Mouse (Mus musculus) heart, embryonic 11.5 days (tissue): ENCODE data around the gene Map2k3. TPM values are rescaled to one million over a fixed set of nuclear protein-coding genes. Genes with fewer than 3 reads are reported as not detected.

ENCODE experiments used
- ATAC-seq: fragments of 200-750 bp; cut with Nextera tagmentation; replicated peaks from 2 replicates; pipeline ENCODE4 v1.8.0; 2017; ENCODE audit warnings: moderate library complexity; ENCODE audit not compliant: insufficient number of reproducible peaks, low FRiP score, low TSS enrichment
- H3K27ac ChIP-seq: fragments of 300-500 bp; sonication (generic); 2 replicates; pipeline ENCODE4 v1.5.1; 2014; ENCODE audit warnings: mild to moderate bottlenecking, low read depth, low read length
- H3K27me3 ChIP-seq: fragments of 300-500 bp; sonication (generic); 2 replicates; pipeline ENCODE4 v1.6.1; 2014; ENCODE audit warnings: mild to moderate bottlenecking, low read length, mixed read lengths; ENCODE audit not compliant: control insufficient read depth, insufficient read depth
- H3K36me3 ChIP-seq: fragments of 300-500 bp; sonication (generic); 2 replicates; pipeline ENCODE4 v1.6.1; 2014; ENCODE audit warnings: mild to moderate bottlenecking, low read length, moderate library complexity, mixed read lengths; ENCODE audit not compliant: control insufficient read depth, insufficient read depth
- H3K4me1 ChIP-seq: fragments of 300-500 bp; sonication (generic); 2 replicates; pipeline ENCODE4 v1.6.1; 2014; ENCODE audit warnings: low read length; ENCODE audit not compliant: control insufficient read depth, insufficient read depth
- H3K4me2 ChIP-seq: fragments of 300-500 bp; sonication (generic); 2 replicates; pipeline ENCODE4 v1.6.1; 2014; ENCODE audit warnings: mild to moderate bottlenecking, moderate library complexity
- H3K4me3 ChIP-seq: fragments of 300-500 bp; sonication (generic); 2 replicates; pipeline ENCODE4 v1.5.1; 2014; ENCODE audit warnings: low read depth, low read length
- H3K9ac ChIP-seq: fragments of 300-500 bp; sonication (generic); 2 replicates; pipeline ENCODE4 v1.6.1; 2014; ENCODE audit warnings: mild to moderate bottlenecking, low read depth, low read length, moderate library complexity
- H3K9me3 ChIP-seq: fragments of 300-500 bp; sonication (generic); replicated peaks from 2 replicates; pipeline ENCODE4 v1.6.1; 2016; ENCODE audit warnings: low read length; ENCODE audit not compliant: control insufficient read depth
- WGBS: fragments of 180-500 bp; shearing (Covaris S2); extraction: QIAGEN DNeasy Blood & Tissue Kit; methylation state at CpG from one replicate; pipeline ENCODE4 v1.1.7; 2014; ENCODE audit not compliant: insufficient replicate concordance; 5-methylcytosine and 5-hydroxymethylcytosine counted together
- polyA plus RNA-seq: library from polyadenylated mRNA; unstranded; fragments of >200 nt; fragmentation: Nextera tagmentation; extraction: Ambion mirVana; gene quantifications from 2 replicates; pipeline ENCODE4 v1.2.1, GENCODE M21; 2014

Gene Map2k3
- polyA plus RNA-seq, 1 experiment from 2014 or later: 77.9 TPM

GRCm38 (mm10) chr11:60931282-60931868, 458 bp upstream of the Map2k3 start:
- Histone ChIP-seq H3K36me3 (no peaks in the 10 kb centered on the region), H3K4me3 (peak overlapping the region; percentile 79), H3K4me2 (peak overlapping the region; percentile 93), H3K9me3 (no peaks in the 10 kb centered on the region), H3K27ac (no peak overlapping the region; the same call in 1 of the 2 replicates), H3K27me3 (no peaks in the 10 kb centered on the region), H3K9ac (peak overlapping the region; percentile 81), H3K4me1 (peaks cover 38% of the 10 kb centered on the region)
- WGBS: 2% methylated on average over 30 of the region's 30 CpGs
- no peak for ATAC-seq

GRCm38 (mm10) chr11:60932503-60933020, 729 bp downstream of the Map2k3 start:
- no peaks in the 10 kb centered on the region for H3K9me3 ChIP-seq
- H3K4me2 ChIP-seq: peak overlapping the region; percentile 93
- peak overlapping the region; percentile 66 for H3K27ac ChIP-seq
- 3% methylated on average over 7 of the region's 7 CpGs for WGBS
- H3K4me1 ChIP-seq: peaks cover 46% of the 10 kb centered on the region
- no peaks in the 10 kb centered on the region for H3K27me3 ChIP-seq
- no peak for ATAC-seq
- H3K36me3 ChIP-seq: no peaks in the 10 kb centered on the region
- H3K4me3 ChIP-seq: peak overlapping the region; percentile 79
- peak overlapping the region; percentile 81 for H3K9ac ChIP-seq

GRCm38 (mm10) chr11:60933178-60933930, 1.5 kb downstream of the Map2k3 start:
- H3K36me3 ChIP-seq: no peaks in the 10 kb centered on the region
- peak overlapping the region; percentile 79 for H3K4me3 ChIP-seq
- H3K9ac ChIP-seq: peak overlapping the region; percentile 81; the same call in 1 of the 2 replicates
- WGBS: 70% methylated on average over 10 of the region's 10 CpGs
- H3K4me2 ChIP-seq: peak overlapping the region; percentile 93
- ATAC-seq: no peak
- H3K27ac ChIP-seq: 0 out of 2 replicates have a peak overlapping the region, but pooled peaks have one; percentile 66
- H3K9me3 ChIP-seq: no peaks in the 10 kb centered on the region
- H3K4me1 ChIP-seq: peaks cover 51% of the 10 kb centered on the region
- H3K27me3 ChIP-seq: no peaks in the 10 kb centered on the region

- H3K27ac ChIP-seq: peak overlapping the region; percentile 60; the same call in 1 of the 2 replicates
- H3K36me3 ChIP-seq: no peaks in the 10 kb centered on the region
- H3K4me3 ChIP-seq: no peak overlapping the region
- H3K9me3 ChIP-seq: no peaks in the 10 kb centered on the region
- 75% methylated on average over 2 of the region's 2 CpGs for WGBS
- H3K4me2 ChIP-seq: peak overlapping the region; percentile 48
- H3K4me1 ChIP-seq: peaks cover 65% of the 10 kb centered on the region
- H3K27me3 ChIP-seq: no peaks in the 10 kb centered on the region
- ATAC-seq: no peak
- H3K9ac ChIP-seq: no peak overlapping the region
Observed at GRCm38 (mm10) chr11:60934795-60935194, 3.0 kb downstream of the Map2k3 start.

- WGBS: 53% methylated on average over 7 of the region's 7 CpGs
- peak overlapping the region; percentile 60; the same call in 1 of the 2 replicates for H3K27ac ChIP-seq
- H3K9me3 ChIP-seq: no peaks in the 10 kb centered on the region
- no peak overlapping the region; the same call in 1 of the 2 replicates for H3K4me3 ChIP-seq
- H3K36me3 ChIP-seq: no peaks in the 10 kb centered on the region
- H3K4me2 ChIP-seq: peak overlapping the region; percentile 48
- no peaks in the 10 kb centered on the region for H3K27me3 ChIP-seq
- peaks cover 68% of the 10 kb centered on the region for H3K4me1 ChIP-seq
- no peak overlapping the region for H3K9ac ChIP-seq
- ATAC-seq: peak; percentile 59
Observed at GRCm38 (mm10) chr11:60935326-60935974, 3.6 kb downstream of the Map2k3 start.

- H3K9me3 ChIP-seq: no peaks in the 10 kb centered on the region
- H3K4me2 ChIP-seq: peak overlapping the region; percentile 48; the same call in 1 of the 2 replicates
- ATAC-seq: no peak
- 70% methylated on average over 4 of the region's 4 CpGs for WGBS
- no peaks in the 10 kb centered on the region for H3K27me3 ChIP-seq
- no peak overlapping the region for H3K9ac ChIP-seq
- no peaks in the 10 kb centered on the region for H3K36me3 ChIP-seq
- H3K27ac ChIP-seq: no peak overlapping the region
- peaks cover 68% of the 10 kb centered on the region for H3K4me1 ChIP-seq
- peak overlapping the region; percentile 8; the same call in 1 of the 2 replicates for H3K4me3 ChIP-seq
Observed at GRCm38 (mm10) chr11:60935975-60936373, 4.1 kb downstream of the Map2k3 start.

- no peaks in the 10 kb centered on the region for H3K27me3 ChIP-seq
Observed at GRCm38 (mm10) chr11:60937611-60938010, 5.8 kb downstream of the Map2k3 start.

GRCm38 (mm10) chr11:60939487-60939886, 7.7 kb downstream of the Map2k3 start:
- Histone ChIP-seq H3K36me3 (peaks cover 10% of the 10 kb centered on the region; the same call in 1 of the 2 replicates), H3K4me2 (no peak overlapping the region; the same call in 1 of the 2 replicates), H3K4me1 (peaks cover 68% of the 10 kb centered on the region), H3K27me3 (no peaks in the 10 kb centered on the region), H3K9ac (no peak overlapping the region), H3K27ac (peak overlapping the region; percentile 42; the same call in 1 of the 2 replicates), H3K4me3 (no peak overlapping the region), H3K9me3 (no peaks in the 10 kb centered on the region)
- 87% methylated on average over 3 of the region's 3 CpGs for WGBS
- ATAC-seq: no peak

More at GRCm38 (mm10) chr11:60937611-60938010, 5.8 kb downstream of the Map2k3 start:
- no peak overlapping the region for H3K4me2 ChIP-seq
- no peak overlapping the region for H3K9ac ChIP-seq
- no peaks in the 10 kb centered on the region for H3K9me3 ChIP-seq
- H3K4me3 ChIP-seq: no peak overlapping the region
- no peak for ATAC-seq
- H3K27ac ChIP-seq: no peak overlapping the region
- 88% methylated on average over 3 of the region's 3 CpGs for WGBS
- H3K4me1 ChIP-seq: peaks cover 80% of the 10 kb centered on the region
- no peaks in the 10 kb centered on the region for H3K36me3 ChIP-seq
